Mouse (Mus musculus) testis, adult 2 months (tissue): ENCODE results near the gene Smpd2. TPM values are rescaled to one million over a fixed set of nuclear protein-coding genes. Genes with fewer than 3 reads are reported as not detected.

Experiments
- H3K27ac ChIP-seq: fragments of 200-500 bp; 2 replicates; pipeline ENCODE4 v1.5.1; 2012; ENCODE audit warnings: low read depth, low read length; ENCODE audit not compliant: control insufficient read depth, insufficient read depth
- H3K27me3 ChIP-seq: fragments of 200-500 bp; 2 replicates; pipeline ENCODE4 v1.6.1; 2012; ENCODE audit warnings: mild to moderate bottlenecking, low read length, moderate library complexity; ENCODE audit not compliant: control insufficient read depth, insufficient read depth
- H3K36me3 ChIP-seq: fragments of 200-500 bp; 2 replicates; pipeline ENCODE4 v1.6.1; 2012; ENCODE audit warnings: mild to moderate bottlenecking, low read length; ENCODE audit not compliant: control insufficient read depth, insufficient read depth
- H3K4me1 ChIP-seq: fragments of 200-500 bp; 2 replicates; pipeline ENCODE4 v1.6.1; 2012; ENCODE audit warnings: low read length; ENCODE audit not compliant: control insufficient read depth, insufficient read depth
- H3K4me3 ChIP-seq: fragments of 200-500 bp; 2 replicates; pipeline ENCODE4 v1.5.1; 2012; ENCODE audit warnings: low read depth, mild to moderate bottlenecking, low read length, moderate library complexity, mixed read lengths; ENCODE audit not compliant: control insufficient read depth
- CTCF ChIP-seq: fragments of 200-500 bp; IDR thresholded peaks from 2 replicates; pipeline ENCODE4 v1.5.1; 2012; ENCODE audit warnings: low read depth, mild to moderate bottlenecking, inconsistent platforms, low read length, moderate library complexity; ENCODE audit not compliant: control insufficient read depth, insufficient read depth, insufficient replicate concordance
- POLR2A ChIP-seq: fragments of 200-500 bp; IDR thresholded peaks from 2 replicates; pipeline ENCODE4 v1.6.1; 2012; ENCODE audit warnings: low read depth, mild to moderate bottlenecking, inconsistent platforms, low read length, moderate library complexity; ENCODE audit not compliant: control insufficient read depth
- polyA plus RNA-seq: library from polyadenylated mRNA; depleted of rRNA; stranded (reverse); fragments of >200 nt; gene quantifications from 2 replicates; pipeline ENCODE4 v1.2.3, GENCODE M21; 2012; rRNA removed

Smpd2 gene
- polyA plus RNA-seq = 21.3 and 22.7 TPM in 2 replicates

GRCm38 (mm10) chr10:41489708-41490517 lies at the start of gene Smpd2, which contains the start of gene Ppil6:
Smpd2 (minus strand) TSS chr10:41490369.
Ppil6 (plus strand) TSS chr10:41490439.
- H3K4me3 ChIP-seq = peak within 1 kb of the TSS; percentile 91
- H3K36me3 ChIP-seq = no peaks in the 10 kb centered on the region
- TF ChIP-seq CTCF (no peak), POLR2A (peak; percentile 57)
- H3K4me1 ChIP-seq = peaks cover 13% of the 10 kb centered on the region
- H3K27ac ChIP-seq = peak within 1 kb of the TSS; percentile 57; the same call in 1 of the 2 replicates
- no peaks in the 10 kb centered on the region for H3K27me3 ChIP-seq

DNA sequence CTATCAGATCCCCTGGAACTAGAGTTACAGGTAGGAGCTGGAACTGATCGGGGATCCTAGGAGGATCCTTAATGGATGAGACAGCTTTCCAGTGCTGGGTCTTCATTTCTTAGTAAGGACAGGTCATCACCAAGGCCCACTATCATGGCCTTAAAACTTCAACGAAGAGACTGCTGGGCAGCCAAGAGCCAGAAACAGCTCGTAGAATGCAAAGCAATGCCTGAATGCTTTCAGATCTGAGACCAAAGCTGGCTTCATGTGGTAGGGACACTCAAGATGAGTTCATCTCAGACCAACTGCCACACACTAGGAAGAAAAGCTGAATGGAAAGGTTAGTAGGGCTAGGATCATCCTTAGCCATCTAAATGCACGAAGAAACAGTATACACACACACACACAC lies 48.8 kb upstream of the Smpd2 start:
- H3K4me1 ChIP-seq = no peaks in the 10 kb centered on the region
- H3K4me3 ChIP-seq = no peak overlapping the region
- no peaks in the 10 kb centered on the region for H3K27me3 ChIP-seq
- no peak overlapping the region for H3K27ac ChIP-seq
- no peaks in the 10 kb centered on the region for H3K36me3 ChIP-seq
- TF ChIP-seq POLR2A (no peak), CTCF (no peak)

- no peaks in the 10 kb centered on the region for H3K36me3 ChIP-seq
- no peaks in the 10 kb centered on the region for H3K4me1 ChIP-seq
- TF ChIP-seq POLR2A = no peak
- no peak for TF ChIP-seq CTCF
Observed at GRCm38 (mm10) chr10:41537983-41538330, 47.8 kb upstream of the Smpd2 start.

GRCm38 (mm10) chr10:41537226-41537982 lies 47.2 kb upstream of the Smpd2 start:
- Histone ChIP-seq H3K4me3 (no peak overlapping the region), H3K27me3 (no peaks in the 10 kb centered on the region), H3K36me3 (no peaks in the 10 kb centered on the region), H3K27ac (no peak overlapping the region), H3K4me1 (no peaks in the 10 kb centered on the region)
- TF ChIP-seq POLR2A = no peak
- TF ChIP-seq CTCF = no peak

More at GRCm38 (mm10) chr10:41537983-41538330, 47.8 kb upstream of the Smpd2 start:
- H3K4me3 ChIP-seq = no peak overlapping the region
- no peaks in the 10 kb centered on the region for H3K27me3 ChIP-seq
- H3K27ac ChIP-seq = no peak overlapping the region

DNA sequence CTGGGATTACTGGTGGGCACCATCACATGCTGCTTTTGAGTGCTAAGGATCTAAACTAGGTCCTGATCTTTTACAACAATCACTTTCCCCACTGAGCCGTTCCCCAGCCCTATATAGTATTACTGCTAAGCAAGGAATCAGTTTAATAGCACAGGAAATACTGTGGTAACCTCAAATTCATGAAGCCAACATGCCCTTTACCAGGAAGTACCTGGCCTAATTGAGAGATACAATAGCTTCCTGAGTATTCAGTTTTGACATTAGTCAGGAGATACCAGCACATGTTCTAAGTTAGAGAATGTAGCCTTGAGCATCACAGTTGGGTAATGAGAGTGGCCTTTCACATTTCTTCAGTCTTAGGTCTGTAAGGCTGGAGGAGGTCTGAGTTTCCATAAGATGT lies 46.5 kb upstream of the Smpd2 start:
- Histone ChIP-seq H3K27me3 (no peaks in the 10 kb centered on the region), H3K36me3 (no peaks in the 10 kb centered on the region), H3K4me1 (no peaks in the 10 kb centered on the region), H3K27ac (no peak overlapping the region), H3K4me3 (no peak overlapping the region)
- TF ChIP-seq POLR2A (no peak), CTCF (no peak)

DNA sequence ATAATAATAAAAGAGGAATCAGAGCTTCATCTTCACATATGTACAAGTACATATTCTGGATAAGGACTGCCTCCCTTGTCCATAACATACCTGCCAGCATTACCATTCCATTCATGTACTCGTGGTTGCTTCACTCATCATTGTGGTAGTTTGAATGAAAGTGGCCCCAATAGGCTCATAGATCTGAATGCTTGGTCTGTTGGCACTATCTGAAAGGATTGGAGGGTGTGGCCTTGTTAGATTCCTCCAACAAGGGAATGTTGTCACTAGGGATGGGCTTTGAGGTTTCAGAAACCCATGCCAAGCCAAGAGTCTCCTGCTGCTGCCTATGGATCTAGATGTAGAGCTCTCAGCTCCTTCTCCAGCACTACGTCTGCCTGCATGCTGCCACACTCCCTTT lies 45.8 kb upstream of the Smpd2 start:
- H3K4me1 ChIP-seq = no peaks in the 10 kb centered on the region
- no peak for TF ChIP-seq POLR2A
- no peak for TF ChIP-seq CTCF

DNA sequence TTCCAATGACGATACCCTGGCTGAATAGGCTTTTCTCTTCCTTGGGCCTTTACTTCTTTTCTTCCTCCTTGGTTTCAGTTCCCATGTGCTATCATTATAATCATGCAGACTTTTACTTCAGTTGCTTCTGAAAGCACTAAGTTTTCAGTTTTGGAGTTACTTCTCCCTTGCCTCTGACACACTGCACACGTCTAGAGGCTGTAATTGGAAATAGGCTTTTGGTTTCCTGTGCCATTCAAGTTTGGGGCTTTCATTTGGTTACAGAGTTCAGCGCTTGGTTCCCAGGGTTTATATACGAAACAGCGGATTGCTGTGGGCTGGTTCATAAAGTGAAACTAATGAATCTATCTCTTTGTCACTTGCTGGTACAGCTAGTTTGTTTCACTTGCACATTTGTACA lies 39.8 kb upstream of the Smpd2 start:
- Histone ChIP-seq H3K4me1 (no peaks in the 10 kb centered on the region), H3K36me3 (peaks cover 2% of the 10 kb centered on the region; the same call in 1 of the 2 replicates), H3K4me3 (no peak overlapping the region), H3K27me3 (no peaks in the 10 kb centered on the region), H3K27ac (no peak overlapping the region)
- TF ChIP-seq CTCF (no peak), POLR2A (no peak)

More for the DNA sequence above, 45.8 kb upstream of the Smpd2 start:
- Histone ChIP-seq H3K36me3 (no peaks in the 10 kb centered on the region), H3K27me3 (no peaks in the 10 kb centered on the region), H3K27ac (no peak overlapping the region), H3K4me3 (no peak overlapping the region)
